Mouse (Mus musculus) frontal cortex, postnatal 14 days (tissue): ENCODE measurements at regions not wholly inside any gene's neighbourhood (a gene's known extent, or its start where the extent isn't known, plus 50 kb on each side); places are given as distances from the start of the nearest gene placed in this dataset.

Experiments used
- DNase-seq, 2 experiments: peaks; one replicate each; pipeline ENCODE4 v3.0.0; 2022; ENCODE audit warnings: low spot score in 2 of 2

- DNase-seq: peak; percentile 72 to 86
Observed at GRCm38 (mm10) chr10:117434871-117435733, 55.3 kb upstream of the Cpsf6 start.

GRCm38 (mm10) chr10:117434293-117434842 is 54.6 kb upstream of the Cpsf6 start:
- no peak for DNase-seq

GRCm38 (mm10) chr10:117433547-117434292 is 53.9 kb upstream of the Cpsf6 start:
- DNase-seq: no peak

- no peak for DNase-seq
Observed at GRCm38 (mm10) chr10:117432871-117433546, 53.2 kb upstream of the Cpsf6 start.

GRCm38 (mm10) chr10:117432415-117432814 is 52.6 kb upstream of the Cpsf6 start:
- peak in 1 of 2 experiments; percentile 47 for DNase-seq

- DNase-seq: no peak
Observed at GRCm38 (mm10) chr10:117431850-117432249, 52.0 kb upstream of the Cpsf6 start.

GRCm38 (mm10) chr10:117431086-117431619 is 51.3 kb upstream of the Cpsf6 start:
- no peak for DNase-seq

GRCm38 (mm10) chr10:117430224-117430884 is 50.5 kb upstream of the Cpsf6 start:
- no peak for DNase-seq

GRCm38 (mm10) chr10:117429459-117430183 is 49.8 kb upstream of the Cpsf6 start:
- no peak for DNase-seq
